Mouse (Mus musculus) CH12.LX (cell line): ENCODE results near the gene Gm17019.
"Not testable (repeated sequence)": the region's sequence is repeated elsewhere in the genome, so short reads cannot be mapped to it uniquely, and the experiment has no call there.

Source experiments
- CTCF ChIP-seq, 2 experiments: IDR thresholded peaks in 1 of 2; conservative IDR thresholded peaks in 1 of 2; 2 replicates each; pipeline ENCODE4 v1.5.1; 2011 to 2012; ENCODE audit warnings: low read depth in 2 of 2, low read length in 2 of 2, improper control_type of control experiment in 1 of 2, inconsistent platforms in 1 of 2, mild to moderate bottlenecking in 1 of 2, moderate library complexity in 1 of 2
- EP300 ChIP-seq: IDR thresholded peaks from 2 replicates; pipeline ENCODE4 v1.6.1; 2011; ENCODE audit warnings: low read length, improper control_type of control experiment
- ETS1 ChIP-seq: conservative IDR thresholded peaks from 2 replicates; pipeline ENCODE4 v1.6.1; 2012; ENCODE audit warnings: low read depth, mild to moderate bottlenecking, inconsistent platforms, low read length, improper control_type of control experiment, moderate library complexity
- GABPA ChIP-seq: IDR thresholded peaks from 2 replicates; pipeline ENCODE4 v1.6.1; 2012; ENCODE audit warnings: low read depth, low read length, improper control_type of control experiment, inconsistent platforms; ENCODE audit not compliant: insufficient replicate concordance
- HCFC1 ChIP-seq: IDR thresholded peaks from 2 replicates; pipeline ENCODE4 v1.6.1; 2012; ENCODE audit warnings: low read depth, mild to moderate bottlenecking, inconsistent platforms, low read length, improper control_type of control experiment
- JUND ChIP-seq: conservative IDR thresholded peaks from 2 replicates; pipeline ENCODE4 v1.6.1; 2011; ENCODE audit warnings: low read depth, low read length, improper control_type of control experiment
- MEF2A ChIP-seq: IDR thresholded peaks from 2 replicates; pipeline ENCODE4 v1.6.1; 2014; ENCODE audit warnings: low read depth, mild to moderate bottlenecking, inconsistent platforms, low read length, improper control_type of control experiment, borderline replicate concordance
- MXI1 ChIP-seq: IDR thresholded peaks from 2 replicates; pipeline ENCODE4 v1.6.1; 2011; ENCODE audit warnings: mild to moderate bottlenecking, low read depth, low read length, improper control_type of control experiment
- POLR2A ChIP-seq: IDR thresholded peaks from 2 replicates; pipeline ENCODE4 v1.6.1; 2011; ENCODE audit warnings: low read depth, mild to moderate bottlenecking, improper control_type of control experiment, low read length
- RAD21 ChIP-seq: IDR thresholded peaks from 2 replicates; pipeline ENCODE4 v1.6.1; 2011; ENCODE audit warnings: low read depth, mild to moderate bottlenecking, low read length, improper control_type of control experiment, moderate library complexity
- RCOR1 ChIP-seq: conservative IDR thresholded peaks from 2 replicates; pipeline ENCODE4 v1.6.1; 2012; ENCODE audit warnings: low read depth, mild to moderate bottlenecking, inconsistent platforms, low read length, improper control_type of control experiment
- TCF12 ChIP-seq: IDR thresholded peaks from 2 replicates; pipeline ENCODE4 v1.6.1; 2014; ENCODE audit warnings: low read depth, mild to moderate bottlenecking, inconsistent platforms, low read length, improper control_type of control experiment
- USF1 ChIP-seq: IDR thresholded peaks from 2 replicates; pipeline ENCODE4 v1.6.1; 2014; ENCODE audit warnings: low read depth, mild to moderate bottlenecking, inconsistent platforms, low read length, improper control_type of control experiment

- TF ChIP-seq RCOR1; JUND; CTCF (conservative IDR thresholded peaks at IDR 0.05 in 1 of 2, IDR thresholded peaks at IDR 0.05 in 1 of 2; ENCODE audit: low read depth in 2 of 2, low read length in 2 of 2); RAD21; HCFC1; EP300; POLR2A; MXI1; ETS1; GABPA; USF1; TCF12; MEF2A: not testable (repeated sequence)
These were observed 20.3 kb upstream of the Gm17019 start for GRCm38 (mm10) chr5:15052945-15053605.
